Mouse (Mus musculus): ENCODE results near the gene Soat1.
"Not testable (repeated sequence)": the region's sequence is repeated elsewhere in the genome, so short reads cannot be mapped to it uniquely, and the experiment has no call there.

Gene Soat1

DNA sequence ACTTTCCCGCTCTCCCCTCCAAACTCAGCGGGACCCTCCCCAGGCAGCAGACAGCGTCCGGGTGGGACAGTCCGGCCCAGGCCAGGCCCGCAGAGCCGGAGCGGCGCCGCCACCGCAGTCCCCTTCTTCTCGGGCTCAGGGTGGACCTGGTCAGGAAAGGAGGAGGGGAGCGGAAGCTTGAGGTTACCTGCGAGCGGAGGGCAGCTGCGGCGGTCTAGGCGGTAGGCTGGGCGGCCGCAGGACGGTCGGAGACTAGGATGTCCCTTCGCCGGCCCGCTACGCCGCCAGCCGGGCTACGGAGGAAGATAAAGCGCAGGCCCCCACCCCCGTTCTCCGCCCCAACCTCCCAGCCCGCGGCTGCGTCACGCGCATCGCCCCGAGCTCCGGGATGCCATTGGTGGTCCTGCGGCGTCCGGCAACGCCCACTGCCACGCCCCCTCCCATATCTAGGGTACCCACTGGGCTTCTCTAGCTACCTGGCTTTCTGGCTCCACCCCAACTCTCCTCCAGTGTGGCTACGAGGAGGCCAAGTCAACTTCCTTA lies at the start of gene Soat1:
Gene Soat1 (minus strand): TSS at position 371 of the 543 bp plus-strand sequence.
- peak; percentile 57 to 73 for DNase-seq (ENCODE audit: low read depth in 2 of 2, low spot score in 2 of 2)

- DNase-seq (ENCODE audit: low read depth in 2 of 2, low spot score in 2 of 2), result not testable (repeated sequence)
These were observed 49.7 kb upstream of the Soat1 start, which contains the start of gene Gm10031 for GRCm38 (mm10) chr1:156523842-156524241. TSS of gene Gm10031 (plus strand) at chr1:156524012.

DNA sequence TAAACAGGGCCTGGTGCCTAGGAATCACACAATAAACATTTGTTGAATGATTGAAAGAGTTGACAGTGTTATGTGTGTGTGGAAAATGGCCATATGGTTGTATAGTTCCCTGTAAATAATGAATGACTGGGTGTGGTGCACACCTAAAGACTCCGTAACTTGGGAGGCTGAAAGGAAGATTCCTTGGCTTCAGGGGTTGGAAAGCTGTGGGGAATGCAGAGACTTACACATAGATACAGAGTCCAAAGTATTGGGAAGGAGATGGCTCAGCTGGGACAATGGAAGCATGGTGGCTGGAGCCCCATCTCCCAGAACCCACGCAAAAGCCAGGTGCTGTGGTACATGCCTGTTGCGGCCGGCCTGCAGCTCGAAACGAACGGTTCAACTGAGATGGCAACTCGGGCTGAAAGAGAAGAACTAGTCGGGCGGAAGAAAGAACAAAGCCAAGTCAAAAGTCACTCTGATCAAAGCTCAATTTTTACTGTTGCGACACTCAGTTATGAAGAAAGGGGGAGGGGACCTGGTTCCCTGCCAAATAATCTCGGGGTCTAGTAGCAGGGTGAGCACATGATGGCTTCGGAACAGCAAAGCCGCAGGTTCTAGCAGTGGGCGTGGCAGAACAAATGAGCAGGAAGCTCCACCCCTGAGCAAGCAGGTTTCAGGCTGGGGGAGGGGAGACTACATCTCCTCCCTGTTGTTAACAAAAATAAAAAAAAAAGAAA lies 47.8 kb upstream of the Soat1 start:
- DNase-seq (ENCODE audit: low read depth in 2 of 2, low spot score in 2 of 2), result peak; percentile 50 to 68

DNA sequence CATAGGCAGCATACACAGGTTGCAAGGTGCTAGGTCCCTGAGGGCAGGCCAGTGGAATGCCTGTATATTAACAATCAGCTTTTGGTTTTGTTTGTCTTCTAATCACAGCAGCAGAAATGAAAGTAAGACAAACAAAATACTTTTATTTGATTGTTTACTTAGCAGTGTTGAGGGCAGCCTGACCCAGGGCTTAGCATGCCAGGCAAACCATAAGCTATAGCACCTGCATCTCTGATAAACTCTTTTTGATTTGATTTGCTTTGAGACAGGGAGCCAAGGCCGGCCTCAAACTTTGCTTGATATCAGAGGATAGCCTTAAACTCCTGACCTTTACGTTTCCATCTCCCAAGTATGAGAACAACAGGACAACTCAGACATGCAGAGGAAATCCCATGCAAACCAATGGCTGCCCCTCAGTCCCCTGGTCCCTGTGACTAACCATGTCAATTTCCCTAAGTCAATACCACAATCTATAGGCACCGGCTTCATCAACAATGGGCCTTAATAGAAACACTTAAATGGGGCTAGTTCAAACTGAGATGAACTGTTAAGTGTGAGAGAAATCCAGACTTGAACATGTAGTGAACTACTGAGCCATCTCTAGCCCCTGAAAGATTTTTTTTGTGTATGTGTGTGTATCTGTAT lies 46.1 kb upstream of the Soat1 start:
- DNase-seq (ENCODE audit: low read depth in 2 of 2, low spot score in 2 of 2), result no peak

GRCm38 (mm10) chr1:156507753-156508152 lies 33.6 kb upstream of the Soat1 start:
- no peak for DNase-seq (ENCODE audit: low read depth in 2 of 2, low spot score in 2 of 2)

- no peak for DNase-seq (ENCODE audit: low read depth in 2 of 2, low spot score in 2 of 2)
These were observed 31.8 kb upstream of the Soat1 start for GRCm38 (mm10) chr1:156505901-156506300.

GRCm38 (mm10) chr1:156504945-156505523 lies 30.9 kb upstream of the Soat1 start:
- DNase-seq (ENCODE audit: low read depth in 2 of 2, low spot score in 2 of 2), result peak in 1 of 2 experiments; percentile 21

GRCm38 (mm10) chr1:156496910-156497309 lies 22.8 kb upstream of the Soat1 start:
- no peak for DNase-seq (ENCODE audit: low read depth in 2 of 2, low spot score in 2 of 2)

DNA sequence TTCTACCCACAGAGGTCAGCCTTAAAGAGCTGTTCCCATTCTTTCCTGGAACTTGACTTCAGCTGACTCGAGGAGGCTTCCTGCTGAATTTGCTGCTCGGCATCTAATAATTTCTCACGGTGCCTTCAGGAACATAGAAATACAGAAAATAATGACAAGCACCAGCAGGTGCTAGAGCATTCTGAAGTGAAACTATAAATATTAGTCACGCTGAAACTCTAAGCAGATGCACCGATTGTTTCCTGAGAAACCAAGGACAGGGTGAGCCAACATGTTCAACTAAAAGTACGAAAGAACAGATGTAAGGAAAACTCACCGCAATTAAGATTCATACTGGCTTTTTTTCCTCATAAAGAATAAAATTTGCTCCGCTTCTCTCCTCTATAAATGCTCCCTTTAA lies 20.9 kb upstream of the Soat1 start:
- no peak for DNase-seq (ENCODE audit: low read depth in 2 of 2, low spot score in 2 of 2)

DNA sequence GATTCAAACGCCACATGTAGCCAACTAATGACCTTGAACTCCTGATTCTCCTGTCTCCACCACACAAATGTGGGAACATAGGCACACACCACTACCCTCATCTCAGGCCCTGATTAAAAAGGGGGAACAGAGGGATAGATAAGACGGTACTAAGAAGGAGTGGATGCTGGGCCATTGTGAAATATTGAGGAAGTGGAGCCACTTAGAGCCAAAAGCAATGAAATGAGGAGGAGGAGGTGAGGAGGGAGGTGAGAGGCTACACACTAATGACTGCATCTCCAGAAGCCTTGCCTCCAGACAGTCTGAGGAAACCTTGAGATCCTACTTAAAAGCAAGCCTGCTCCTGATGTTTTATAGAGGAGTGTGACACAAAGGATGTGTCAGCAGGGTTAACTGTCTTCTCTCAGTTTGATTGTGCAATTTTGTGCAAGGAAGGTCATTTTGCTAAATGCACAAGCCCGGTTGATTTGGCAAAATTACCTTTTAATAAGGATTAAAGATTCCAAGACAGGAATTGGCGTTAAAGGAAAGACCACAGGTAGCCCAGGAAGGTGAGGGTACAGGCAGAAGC lies 17.2 kb upstream of the Soat1 start:
- no peak for DNase-seq (ENCODE audit: low read depth in 2 of 2, low spot score in 2 of 2)

- DNase-seq (ENCODE audit: low read depth in 2 of 2, low spot score in 2 of 2), result no peak
These were observed 13.9 kb upstream of the Soat1 start for GRCm38 (mm10) chr1:156488031-156488430.

GRCm38 (mm10) chr1:156487498-156487897 lies 13.4 kb upstream of the Soat1 start:
- DNase-seq (ENCODE audit: low read depth in 2 of 2, low spot score in 2 of 2), result no peak

GRCm38 (mm10) chr1:156481826-156482225 lies 7.7 kb upstream of the Soat1 start:
- DNase-seq (ENCODE audit: low read depth in 2 of 2, low spot score in 2 of 2), result no peak

DNA sequence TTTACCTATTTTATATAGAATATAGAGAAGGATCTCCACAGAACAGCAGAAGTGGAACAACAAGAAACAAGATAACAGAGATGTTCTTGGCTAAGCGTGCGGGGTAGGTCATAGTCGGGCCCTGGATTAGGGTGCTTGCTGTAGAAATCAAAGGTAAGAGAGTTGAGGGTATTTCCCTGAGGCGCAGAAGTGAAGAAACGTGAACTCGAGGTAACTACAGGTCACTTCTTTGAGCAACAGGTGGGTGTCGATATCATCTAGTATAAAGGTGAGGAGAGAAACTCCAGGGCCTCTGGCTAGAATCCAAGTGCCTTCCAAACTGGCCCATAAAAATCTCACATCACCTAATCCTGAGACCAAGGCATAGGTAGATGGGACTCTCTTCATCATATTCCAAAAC lies 2.4 kb upstream of the Soat1 start:
- no peak for DNase-seq (ENCODE audit: low read depth in 2 of 2, low spot score in 2 of 2)

DNA sequence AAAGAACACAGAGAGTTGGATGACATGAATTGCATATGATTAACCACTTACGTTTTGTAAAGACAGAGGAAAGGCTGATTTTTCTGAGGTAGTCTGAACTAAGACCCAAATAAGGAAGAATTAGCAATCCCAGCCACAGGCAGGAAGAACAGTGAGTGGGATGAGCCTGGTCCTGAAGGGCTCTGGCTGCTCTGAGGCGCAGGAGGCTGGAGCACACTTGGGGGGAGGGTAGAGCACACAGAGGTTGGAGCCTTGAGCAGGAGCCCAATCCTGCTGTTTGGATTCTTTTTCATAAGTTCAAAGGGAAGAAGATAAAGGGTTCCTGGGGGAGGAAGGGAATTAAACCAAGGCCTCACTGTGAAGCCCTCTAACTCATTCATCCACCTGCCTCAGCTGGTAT lies 1.9 kb upstream of the Soat1 start:
- no peak for DNase-seq (ENCODE audit: low read depth in 2 of 2, low spot score in 2 of 2)

- DNase-seq (ENCODE audit: low read depth in 2 of 2, low spot score in 2 of 2), result no peak
These were observed 723 bp upstream of the Soat1 start for GRCm38 (mm10) chr1:156474854-156475253.

GRCm38 (mm10) chr1:156473003-156473402 lies 1.1 kb downstream of the Soat1 start:
- no peak for DNase-seq (ENCODE audit: low read depth in 2 of 2, low spot score in 2 of 2)

GRCm38 (mm10) chr1:156471955-156472354 lies 2.2 kb downstream of the Soat1 start:
- no peak for DNase-seq (ENCODE audit: low read depth in 2 of 2, low spot score in 2 of 2)

DNA sequence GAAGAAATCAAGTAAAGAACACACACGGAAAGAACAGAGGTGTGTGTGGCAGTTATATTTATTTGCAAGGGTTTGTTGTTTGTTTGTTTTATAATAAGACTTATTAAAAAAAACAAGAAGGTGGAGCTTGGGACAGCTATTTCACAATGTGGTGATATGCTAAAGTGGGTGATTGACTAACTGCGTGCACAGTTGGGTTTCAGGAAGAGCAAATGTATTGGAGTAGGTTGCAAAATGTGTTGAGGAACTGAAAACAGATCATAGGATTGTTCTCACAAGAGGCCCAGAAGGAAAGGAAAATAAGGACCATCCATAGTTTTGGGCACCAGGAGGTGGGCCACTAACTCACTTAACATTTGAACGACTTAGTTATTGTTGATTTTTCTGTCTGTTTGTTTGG lies 3.1 kb downstream of the Soat1 start:
- no peak for DNase-seq (ENCODE audit: low read depth in 2 of 2, low spot score in 2 of 2)

DNA sequence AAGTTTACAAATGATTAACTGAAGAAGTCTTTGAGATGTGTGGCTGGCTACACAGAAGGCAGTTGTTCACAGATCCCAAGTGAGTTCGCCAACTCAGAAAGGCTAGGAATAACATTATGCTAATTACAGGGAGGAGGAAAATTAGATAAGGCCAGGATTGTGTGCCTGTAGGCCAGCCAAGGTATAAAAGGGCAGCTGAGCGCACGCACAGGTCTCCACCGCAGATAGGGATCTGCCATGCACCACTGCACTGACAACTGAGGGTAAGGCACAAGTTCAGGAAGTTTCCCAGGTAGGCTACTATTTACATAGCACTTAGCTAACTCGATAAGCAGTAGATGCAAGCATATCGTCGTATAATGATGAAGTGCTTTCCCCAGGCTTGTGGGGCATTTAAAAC lies 3.6 kb downstream of the Soat1 start:
- no peak for DNase-seq (ENCODE audit: low read depth in 2 of 2, low spot score in 2 of 2)

DNA sequence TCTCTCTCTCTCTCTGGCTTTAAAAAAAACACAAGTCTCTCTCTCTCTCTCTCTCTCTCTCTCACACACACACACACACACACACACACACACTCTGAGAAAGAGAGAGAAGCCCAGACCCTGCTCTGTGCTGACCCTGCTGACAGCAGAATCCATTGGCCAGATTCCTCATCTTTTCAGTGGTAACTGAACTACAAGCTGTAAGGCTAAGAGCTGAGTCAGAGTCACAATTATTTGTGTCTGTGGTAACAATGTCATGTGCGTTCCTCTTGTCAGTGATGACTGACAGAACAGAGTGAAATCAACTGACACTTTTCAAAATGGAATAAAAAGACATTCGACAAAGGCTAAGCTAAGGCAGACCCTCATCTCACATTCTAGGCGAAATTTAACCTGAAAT lies 5.6 kb downstream of the Soat1 start:
- no peak for DNase-seq (ENCODE audit: low read depth in 2 of 2, low spot score in 2 of 2)
